Mouse (Mus musculus): ENCODE measurements at regions not wholly inside any gene's neighbourhood (a gene's known extent, or its start where the extent isn't known, plus 50 kb on each side); places are given as distances from the start of the nearest gene placed in this dataset.

GRCm38 (mm10) chr4:131216361-131216760 is 272.2 kb downstream of the Matn1 start:
- DNase-seq, result no peak

GRCm38 (mm10) chr4:131217083-131217482 is 272.9 kb downstream of the Matn1 start:
- no peak for DNase-seq

- peak; percentile 29 for DNase-seq
These were observed 273.5 kb downstream of the Matn1 start for GRCm38 (mm10) chr4:131217571-131218155.

DNA sequence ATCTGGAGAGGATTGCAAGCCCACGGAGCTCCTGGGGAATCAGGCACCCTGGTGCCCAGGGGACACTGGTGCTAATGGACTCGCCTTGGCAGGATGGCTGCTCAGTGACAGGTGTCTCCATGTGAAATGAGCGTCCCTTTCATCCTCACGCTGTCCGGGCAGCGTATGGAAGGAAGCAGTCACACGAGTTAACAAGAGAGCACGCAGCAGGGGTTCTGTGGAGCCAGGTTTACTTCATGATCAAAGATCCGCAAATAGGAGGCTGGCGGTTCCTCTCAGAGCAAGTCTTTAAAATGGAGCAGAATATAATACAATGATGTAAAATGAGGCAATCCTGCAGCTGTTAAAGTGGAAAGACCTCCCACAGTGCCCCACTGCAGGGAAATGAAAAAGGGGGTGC is 276.8 kb downstream of the Matn1 start:
- no peak for DNase-seq

- no peak for DNase-seq
These were observed 286.2 kb downstream of the Matn1 start for GRCm38 (mm10) chr4:131230361-131230760.

DNA sequence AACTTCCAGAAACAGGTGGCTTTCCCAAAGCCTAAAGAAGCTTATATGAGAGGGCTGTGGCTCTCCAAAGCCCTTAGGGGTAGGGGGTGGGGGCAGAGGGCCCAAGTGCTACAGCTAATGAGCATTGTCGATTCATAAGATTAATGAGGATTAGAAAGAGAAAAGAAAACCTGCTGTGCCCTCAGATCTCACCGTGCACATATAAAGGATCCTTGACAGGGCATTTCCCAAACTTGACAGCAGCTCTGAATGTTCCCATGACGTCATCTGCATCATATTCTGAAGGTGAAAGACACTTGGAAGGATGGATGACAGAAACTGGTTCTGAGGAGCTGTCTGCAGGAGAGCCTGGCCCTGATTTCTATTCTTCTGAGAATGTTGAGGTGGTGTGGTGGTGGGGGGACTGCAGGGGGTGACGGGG is 292.4 kb downstream of the Matn1 start:
- no peak for DNase-seq

DNA sequence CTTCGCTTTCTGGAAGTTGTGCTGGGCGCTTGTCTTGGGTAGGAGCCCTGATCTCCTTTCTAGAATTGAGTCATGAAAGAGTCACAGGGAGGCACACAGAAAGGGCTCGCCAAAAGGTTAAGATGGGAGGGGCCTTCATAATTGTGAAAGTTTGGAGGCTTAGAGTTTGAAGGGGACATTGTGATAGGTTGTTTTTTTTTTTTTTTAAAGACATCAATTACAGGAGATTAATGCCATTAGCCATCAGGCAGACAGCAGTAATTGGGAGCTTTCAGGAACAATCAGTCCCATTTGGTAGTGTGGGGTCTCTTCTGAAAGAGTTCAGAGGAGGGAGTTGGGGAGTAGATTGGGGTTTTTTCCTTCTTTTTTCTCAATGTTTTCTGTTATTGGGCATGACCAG is 294.4 kb downstream of the Matn1 start:
- no peak for DNase-seq

DNA sequence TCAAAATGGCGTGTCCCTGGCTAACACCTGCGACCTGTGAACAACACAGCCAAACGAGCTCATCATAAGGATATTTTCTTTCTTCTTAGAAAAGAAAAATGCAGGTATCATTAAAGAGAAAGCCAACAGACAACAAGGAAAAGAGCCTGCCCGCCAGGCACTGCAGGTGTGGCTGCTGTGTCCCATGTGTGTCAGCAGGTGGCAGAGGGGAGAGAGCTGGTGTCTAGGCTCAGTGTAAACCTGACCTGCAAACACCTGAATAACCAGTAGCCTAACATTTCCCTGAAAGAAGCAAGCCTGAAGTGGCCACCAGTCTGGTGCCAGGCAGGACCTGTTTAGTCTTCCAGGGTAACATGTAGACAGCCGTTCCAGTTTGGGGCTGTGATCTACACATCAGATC is 294.9 kb downstream of the Matn1 start:
- DNase-seq, result no peak

DNA sequence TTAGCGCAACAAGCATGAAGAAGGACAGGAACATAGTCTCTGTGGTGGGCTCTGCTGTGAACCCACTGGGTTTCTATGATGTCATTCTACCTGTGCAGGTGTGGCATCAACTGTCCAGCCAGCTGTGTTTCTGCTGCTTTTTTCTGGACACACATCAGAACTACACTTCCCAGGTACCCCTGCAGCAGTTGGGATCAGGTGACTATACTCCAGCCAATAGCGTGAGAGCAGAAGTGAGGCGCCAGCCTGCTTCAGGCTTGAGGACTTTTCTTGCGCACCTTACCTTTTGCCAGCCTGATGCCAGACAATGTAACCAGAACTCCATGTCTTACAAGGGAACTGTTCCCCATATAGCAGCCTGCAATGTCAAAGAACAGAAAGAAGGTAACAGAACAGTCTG is 296.3 kb downstream of the Matn1 start:
- DNase-seq, result no peak

DNA sequence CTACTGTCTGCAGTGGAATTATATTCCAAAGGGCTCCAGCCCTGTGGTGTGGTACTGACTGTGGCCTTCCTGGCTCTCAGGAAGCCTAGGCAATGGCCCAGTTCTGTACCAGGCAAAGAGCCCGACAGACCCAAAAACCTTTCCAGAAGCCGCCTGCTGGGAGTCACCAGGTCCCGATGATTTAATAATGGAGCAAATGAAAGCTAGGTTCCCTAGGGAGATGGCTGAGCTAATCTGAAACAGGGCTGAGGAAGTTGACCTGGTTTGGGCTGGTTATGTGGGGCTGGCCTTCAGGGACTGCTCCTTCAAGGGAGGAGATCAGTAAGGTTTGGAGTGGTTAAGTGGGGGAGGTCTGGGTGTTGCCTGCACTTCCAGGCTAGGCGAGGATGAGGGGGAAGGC is 298.1 kb downstream of the Matn1 start:
- DNase-seq, result no peak

GRCm38 (mm10) chr4:131243744-131244387 is 299.7 kb downstream of the Matn1 start:
- peak; percentile 20 for DNase-seq

DNA sequence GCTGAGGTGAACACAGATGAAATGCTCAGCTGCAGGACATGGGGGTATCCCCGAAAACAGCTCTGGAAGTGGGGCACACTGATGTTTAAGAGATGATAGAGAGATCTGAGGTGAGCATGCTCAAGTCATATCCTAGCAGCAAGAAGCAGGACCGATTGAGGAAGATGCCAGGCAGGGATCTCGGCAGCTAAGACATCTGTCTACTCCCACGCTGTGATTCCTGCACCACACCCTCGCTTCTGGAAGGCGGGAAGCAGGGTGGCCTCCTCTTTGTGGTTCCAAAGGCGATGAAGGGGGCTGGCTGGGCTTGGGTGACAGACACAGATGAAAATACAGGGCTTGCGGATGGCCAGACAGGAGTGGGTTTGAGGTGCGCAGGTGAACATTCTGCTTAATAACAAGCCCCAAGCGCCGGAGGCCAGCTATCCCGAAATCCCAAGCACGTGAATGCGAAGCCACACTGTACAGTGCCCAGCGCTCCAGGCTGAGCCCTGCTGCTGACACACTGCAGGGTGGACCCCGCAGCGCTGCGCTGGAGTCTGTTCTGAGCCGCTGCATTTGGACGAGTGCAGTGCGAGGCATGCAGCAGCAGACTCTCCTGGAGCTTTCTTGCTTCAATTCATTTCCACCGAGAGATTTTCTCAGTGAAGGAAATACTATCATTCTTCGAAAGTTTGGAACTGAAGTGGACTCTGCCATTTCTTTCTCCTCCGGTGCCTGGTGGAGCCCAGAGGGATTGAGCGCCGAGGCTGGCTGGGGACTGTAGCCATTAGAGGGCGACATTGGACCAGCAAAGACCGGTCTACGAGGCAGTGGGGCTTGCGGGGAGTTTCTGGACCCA is 308.6 kb downstream of the Matn1 start:
- peak; percentile 89 for DNase-seq

GRCm38 (mm10) chr4:131253443-131253817 is 309.2 kb downstream of the Matn1 start:
- DNase-seq, result no peak

DNA sequence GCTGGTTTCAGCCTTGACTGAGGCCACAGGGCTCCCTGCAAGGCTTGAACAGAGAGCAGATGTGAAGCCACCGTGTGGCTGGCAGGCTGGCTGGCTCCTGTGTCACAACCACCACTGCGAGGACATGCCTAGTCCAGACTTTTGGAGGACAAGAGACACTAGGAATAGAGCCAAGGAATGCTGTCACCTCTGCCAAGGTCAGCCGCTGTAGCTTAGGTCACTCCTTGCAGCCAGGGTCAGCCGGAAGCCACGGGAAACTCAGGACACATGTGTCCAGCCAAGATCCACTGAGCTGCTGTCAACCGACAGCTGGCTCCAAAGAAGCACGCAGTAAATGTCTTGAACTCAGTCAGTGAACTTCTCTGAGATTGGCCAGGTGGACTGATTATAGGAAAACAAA is 310.1 kb downstream of the Matn1 start:
- no peak for DNase-seq

DNA sequence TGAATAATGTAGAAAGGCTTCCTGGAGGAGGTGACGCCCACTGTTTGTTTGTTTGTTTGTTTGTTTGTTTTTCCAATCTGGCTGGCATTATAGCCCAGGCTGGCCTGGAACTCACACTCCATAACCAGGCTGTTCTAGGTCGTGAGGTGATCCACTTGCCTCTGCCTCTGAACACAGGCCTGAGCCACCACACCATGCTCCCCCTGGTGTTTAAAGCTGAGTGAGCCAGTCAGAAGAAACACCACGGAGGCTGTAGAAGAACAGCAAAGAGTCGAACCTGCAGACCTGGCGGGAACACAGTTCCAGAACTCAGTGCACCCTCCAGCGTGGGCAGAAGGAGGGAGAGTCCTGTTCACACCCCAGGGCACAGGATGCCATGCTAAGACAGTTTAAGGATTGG is 310.5 kb downstream of the Matn1 start:
- peak; percentile 60 for DNase-seq

- DNase-seq, result no peak
These were observed 317.1 kb downstream of the Matn1 start for GRCm38 (mm10) chr4:131261236-131261635.

DNA sequence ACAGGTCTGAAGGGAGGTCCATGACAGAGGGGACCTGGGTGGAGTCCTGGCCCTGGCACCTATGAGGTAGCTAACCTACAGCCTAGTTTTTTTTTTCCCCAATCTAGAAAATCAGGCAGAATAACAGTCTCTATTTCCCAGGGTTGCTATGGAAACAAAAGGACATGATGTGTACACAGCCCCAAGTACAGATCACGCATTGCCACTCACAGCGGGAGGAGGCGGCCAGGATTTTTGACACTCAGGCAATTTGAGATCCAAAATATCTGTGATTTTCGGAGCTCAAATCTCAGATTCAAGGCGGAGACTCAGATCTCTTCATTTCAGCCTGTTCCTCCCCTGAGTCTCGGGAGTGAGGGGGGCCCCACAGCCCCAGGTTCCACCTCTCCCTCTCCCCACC is 318.7 kb downstream of the Matn1 start:
- DNase-seq, result no peak

DNA sequence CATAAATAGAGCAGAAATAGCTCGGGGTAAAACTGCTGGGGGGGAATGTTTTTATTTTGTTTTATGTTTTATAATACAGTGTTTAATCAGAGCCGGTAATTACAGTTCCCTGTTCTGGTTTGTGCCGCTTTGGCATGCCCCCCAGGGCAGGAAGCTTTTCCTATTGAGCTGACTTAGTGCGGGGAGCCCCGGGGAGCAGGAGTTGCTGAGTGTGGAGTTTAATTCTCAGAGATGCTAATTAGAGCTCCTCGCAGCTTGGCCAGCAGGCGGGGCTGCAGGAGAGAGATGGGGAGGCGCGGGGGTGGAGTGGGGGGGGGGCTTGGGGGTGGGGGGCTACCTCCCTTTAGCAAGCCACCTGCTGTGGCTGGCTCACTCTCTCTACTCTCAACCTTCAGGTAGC is 322.6 kb downstream of the Matn1 start:
- DNase-seq, result no peak

DNA sequence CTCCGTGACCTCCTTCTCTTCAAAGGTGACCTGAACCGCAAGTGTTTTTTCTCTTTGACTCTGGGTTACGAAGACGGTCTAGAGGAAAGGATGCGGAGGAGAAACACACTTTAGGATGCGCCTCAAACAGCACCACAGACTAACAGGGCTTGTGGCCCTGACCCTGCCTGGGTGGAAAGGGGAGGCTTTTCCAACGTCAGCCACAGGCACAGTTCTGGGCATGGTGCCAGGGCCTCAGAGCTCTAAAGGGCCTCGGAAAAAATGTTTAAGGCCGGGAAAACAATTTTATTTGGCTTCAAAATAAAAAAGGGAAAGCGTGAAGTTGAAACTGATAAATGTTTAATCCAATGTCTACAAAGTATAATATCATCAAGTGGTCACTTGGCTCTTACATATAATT is 323.6 kb downstream of the Matn1 start:
- DNase-seq, result no peak

GRCm38 (mm10) chr4:131270192-131270591 is 326.0 kb downstream of the Matn1 start:
- DNase-seq, result peak; percentile 78

DNA sequence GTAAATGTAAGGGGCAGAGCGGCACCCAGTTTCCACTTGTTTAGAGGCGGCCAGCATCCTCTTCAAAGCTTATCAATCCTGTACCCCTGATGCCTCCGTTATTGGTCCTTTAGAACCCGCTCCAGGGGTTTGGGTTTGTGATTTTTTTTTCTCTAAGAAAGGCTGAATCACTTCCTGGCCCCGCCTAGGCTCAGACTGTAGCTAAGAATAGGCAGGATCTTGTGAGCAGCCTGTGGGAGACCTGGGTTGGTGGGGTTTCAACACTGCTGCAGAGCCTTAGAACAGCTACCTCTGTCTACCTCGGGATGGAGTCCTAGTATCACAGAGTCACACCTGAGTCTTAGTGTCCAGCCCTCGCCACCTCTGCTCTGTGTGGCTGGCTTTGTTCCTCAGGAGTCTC is 327.9 kb downstream of the Matn1 start:
- no peak for DNase-seq

DNA sequence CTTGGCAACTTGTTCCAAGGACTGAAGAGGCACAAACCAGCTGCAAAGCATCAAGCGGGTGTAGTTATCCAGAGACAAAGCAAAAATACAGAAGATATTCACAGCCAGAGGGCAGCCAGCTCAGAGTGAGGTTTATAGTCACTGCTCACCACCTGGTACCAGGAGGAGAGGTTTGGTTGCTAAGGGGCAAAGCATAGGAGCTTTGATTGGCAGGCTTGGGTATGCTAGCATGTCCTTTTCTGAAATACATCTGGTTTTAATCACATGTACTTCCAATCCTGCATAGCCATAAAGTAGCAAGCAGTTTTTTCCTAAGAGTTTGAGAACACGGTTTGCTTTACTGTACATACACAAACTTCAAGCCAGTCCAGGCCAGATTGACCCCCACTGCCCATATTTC is 349.4 kb downstream of the Matn1 start:
- peak; percentile 43 for DNase-seq

- no peak for DNase-seq
These were observed 354.0 kb downstream of the Matn1 start for GRCm38 (mm10) chr4:131298011-131298674.

- DNase-seq, result no peak
These were observed 359.8 kb downstream of the Matn1 start for GRCm38 (mm10) chr4:131303936-131304335.

All from embryo, embryonic 11 days (tissue).